Mouse (Mus musculus): Measurements from ENCODE around the gene Wfikkn1.
A peak's percentile ranks its signal among the peaks of the same experiment; 100 is the strongest.

Wfikkn1 gene

GRCm38 (mm10) chr17:25880196-25880910 lies at the start of gene Wfikkn1:
TSS of gene Wfikkn1 (minus strand) at chr17:25880858.
- DNase-seq (ENCODE audit: low read depth, low spot score): no peak

GRCm38 (mm10) chr17:25925348-25925747 lies 44.7 kb upstream of the Wfikkn1 start:
- no peak for DNase-seq (ENCODE audit: low read depth, low spot score)

DNA sequence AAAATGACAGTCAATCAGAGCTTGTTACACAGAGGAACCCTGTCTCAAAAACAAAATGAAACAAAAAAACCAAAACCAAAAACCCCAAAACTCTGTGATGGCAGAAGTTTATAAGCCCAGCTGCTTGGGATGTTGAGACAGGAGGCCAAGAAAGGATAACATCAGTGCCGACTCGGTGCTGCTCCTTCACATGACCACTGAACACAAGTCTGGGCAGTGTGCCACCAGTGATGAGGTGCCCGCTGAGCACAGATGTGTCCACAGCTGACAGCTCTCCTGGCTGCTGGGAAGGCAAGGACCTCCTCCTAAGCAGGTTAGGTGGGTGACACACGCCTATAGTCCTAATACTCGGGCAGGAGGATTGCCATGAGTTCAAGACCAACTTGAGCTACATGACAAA lies 41.5 kb upstream of the Wfikkn1 start:
- DNase-seq (ENCODE audit: low read depth, low spot score): no peak

DNA sequence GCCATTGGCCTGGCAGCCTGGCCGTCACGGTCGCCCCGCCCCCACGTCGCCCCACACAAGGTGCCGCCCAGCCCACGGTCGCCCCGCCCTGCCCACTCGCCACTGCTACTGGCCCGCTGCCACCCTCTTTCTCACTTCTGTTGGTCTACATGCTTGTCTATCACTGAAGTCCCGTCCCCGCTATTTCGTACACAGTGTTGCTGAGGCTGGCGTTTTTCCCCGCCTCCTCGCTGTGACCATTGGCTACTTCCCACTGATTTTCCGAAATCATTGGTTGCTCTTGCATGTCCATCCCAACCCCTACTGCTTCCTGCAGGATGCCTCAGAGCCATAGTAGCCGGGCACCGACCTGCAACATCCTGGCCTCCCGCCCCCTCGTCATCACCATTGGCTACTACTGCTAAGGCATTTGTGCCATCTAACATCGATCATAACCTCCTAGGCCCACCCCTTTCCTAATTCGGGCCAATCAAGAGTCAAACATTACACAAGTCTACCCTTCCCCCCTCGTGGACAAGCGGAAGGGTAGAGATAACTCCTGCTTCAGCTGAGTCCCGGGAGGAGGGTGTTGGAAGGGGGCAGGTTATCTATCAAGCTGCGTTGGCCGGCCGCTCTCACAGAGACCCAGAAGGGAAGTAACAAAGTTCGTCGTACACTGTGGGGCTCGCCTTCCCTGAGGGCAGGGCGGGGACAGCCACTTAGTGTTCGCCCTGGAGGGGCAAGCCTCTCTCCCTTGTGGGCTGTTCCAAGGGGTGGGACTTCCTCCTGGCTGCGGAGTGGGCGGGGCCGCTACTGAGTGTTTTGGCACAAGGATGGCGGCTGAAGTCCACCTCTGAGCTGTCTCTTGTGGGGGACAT lies 39.4 kb upstream of the Wfikkn1 start:
- DNase-seq (ENCODE audit: low read depth, low spot score): peak; percentile 100

DNA sequence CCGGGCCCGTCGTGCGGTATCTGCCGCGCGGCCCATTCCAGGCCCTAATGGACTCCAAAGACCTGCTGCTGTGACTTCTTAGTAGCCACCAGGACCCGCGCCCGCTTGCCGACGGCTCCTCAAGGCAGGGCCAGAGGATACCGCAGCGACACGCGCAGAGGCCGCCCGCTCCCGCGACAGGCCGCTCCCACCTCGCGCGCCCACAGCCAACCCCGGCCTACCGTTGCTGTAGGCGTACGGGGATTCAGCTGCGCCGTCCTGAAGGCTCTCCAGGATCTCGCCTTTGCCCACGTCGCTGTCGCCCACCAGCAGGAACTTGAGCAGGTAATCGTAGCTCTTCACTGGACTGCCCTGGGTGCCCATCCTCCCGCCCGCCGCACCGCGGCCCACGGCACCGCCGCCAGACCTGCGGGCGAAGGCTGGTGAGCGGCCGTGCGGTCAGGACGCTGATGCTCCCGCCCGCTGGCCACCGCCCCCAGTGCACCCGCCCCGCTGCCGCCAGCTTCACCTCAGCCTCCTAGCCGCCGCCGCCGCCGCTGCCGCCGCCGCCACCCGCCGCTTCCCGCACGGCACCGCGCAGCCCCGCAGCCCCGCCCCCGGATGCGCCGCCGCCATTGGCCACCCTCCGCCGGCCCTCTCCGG lies 38.6 kb upstream of the Wfikkn1 start, which contains the start of gene Rab40c:
Gene Rab40c (minus strand): TSS at position 584 of the 642 bp plus-strand sequence.
- peak; percentile 55 for DNase-seq (ENCODE audit: low read depth, low spot score)

DNA sequence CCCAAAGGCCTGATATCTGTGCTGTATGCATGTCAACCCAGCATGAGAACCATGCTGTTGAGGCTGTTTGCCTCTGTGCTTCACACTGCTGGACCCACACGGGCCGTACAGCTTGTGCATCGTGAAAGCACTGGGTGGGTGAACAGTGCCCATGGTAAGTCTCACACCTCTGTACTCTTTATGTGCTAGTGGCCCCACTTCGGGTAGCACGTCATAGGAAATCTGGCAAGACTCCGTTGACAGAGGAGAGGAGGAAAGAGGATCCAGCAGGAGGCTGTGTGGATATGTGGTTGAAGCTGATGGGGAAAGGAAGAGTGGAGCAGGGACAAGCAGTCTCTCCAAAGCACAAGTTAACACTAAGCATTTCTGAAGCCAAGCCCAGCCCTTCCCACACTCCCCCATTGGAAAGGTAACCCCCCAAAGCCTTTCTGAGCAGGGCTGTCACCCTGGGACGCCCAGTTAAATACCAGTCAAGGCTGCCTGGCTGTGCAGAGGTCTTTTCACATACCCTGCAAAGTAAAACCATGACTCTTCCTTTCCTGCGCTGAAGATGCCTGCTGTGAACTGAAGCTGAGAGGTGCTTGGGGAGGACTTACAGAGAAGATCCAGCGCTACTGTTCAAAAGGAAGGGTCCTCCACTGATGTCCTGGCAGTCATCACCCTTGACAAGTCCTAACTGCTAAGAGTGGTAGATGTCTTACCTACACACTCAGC lies 37.5 kb upstream of the Wfikkn1 start:
- DNase-seq (ENCODE audit: low read depth, low spot score): no peak

GRCm38 (mm10) chr17:25916931-25917647 lies 36.4 kb upstream of the Wfikkn1 start:
- no peak for DNase-seq (ENCODE audit: low read depth, low spot score)

DNA sequence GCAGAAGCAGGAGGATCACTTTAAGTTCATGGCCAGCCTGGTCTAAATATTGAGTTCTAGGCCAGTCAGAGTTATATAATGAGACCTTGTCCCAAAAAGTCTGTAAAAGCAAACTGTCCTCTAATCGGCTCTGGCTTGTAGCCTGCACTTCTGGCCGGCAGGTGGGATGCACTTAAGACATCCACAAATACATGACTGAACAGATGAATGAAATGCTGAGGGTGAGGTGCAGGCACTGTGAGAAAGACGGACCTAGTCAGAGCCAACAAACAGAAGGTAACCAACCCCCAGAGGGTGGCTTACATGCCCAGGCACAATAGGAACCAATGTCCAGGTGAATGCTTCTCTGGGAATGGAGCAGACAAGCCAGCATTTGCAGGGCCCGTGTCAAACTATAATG lies 33.6 kb upstream of the Wfikkn1 start:
- DNase-seq (ENCODE audit: low read depth, low spot score): no peak

- DNase-seq (ENCODE audit: low read depth, low spot score): no peak
These were observed 33.2 kb upstream of the Wfikkn1 start for GRCm38 (mm10) chr17:25913877-25914275.

- DNase-seq (ENCODE audit: low read depth, low spot score): no peak
These were observed 32.7 kb upstream of the Wfikkn1 start for GRCm38 (mm10) chr17:25913186-25913876.

GRCm38 (mm10) chr17:25911816-25912215 lies 31.2 kb upstream of the Wfikkn1 start:
- DNase-seq (ENCODE audit: low read depth, low spot score): no peak

- DNase-seq (ENCODE audit: low read depth, low spot score): no peak
These were observed 27.0 kb upstream of the Wfikkn1 start for GRCm38 (mm10) chr17:25907640-25908039.

GRCm38 (mm10) chr17:25903061-25903460 lies 22.4 kb upstream of the Wfikkn1 start:
- DNase-seq (ENCODE audit: low read depth, low spot score): peak; percentile 34

- DNase-seq (ENCODE audit: low read depth, low spot score): no peak
These were observed 19.5 kb upstream of the Wfikkn1 start for GRCm38 (mm10) chr17:25900193-25900592.

DNA sequence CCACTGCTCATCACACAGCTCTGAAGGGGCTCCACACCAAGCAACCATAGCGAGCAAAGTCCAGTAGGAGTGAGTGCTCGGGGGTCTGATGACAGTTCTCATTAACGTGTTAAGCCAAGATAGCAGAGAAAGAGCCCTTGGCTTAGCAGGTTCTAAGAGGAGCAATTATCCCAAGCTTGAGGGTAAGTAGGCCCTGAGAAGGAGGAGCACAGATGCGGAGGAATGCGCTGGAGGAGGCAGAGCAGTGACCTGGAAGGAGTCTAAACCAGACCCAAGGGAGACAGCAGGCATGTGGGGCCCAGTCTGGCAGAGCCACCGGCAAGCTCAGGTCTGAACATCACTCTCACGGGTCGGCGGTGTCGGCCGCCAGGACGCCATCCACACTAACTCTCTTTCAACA lies 15.2 kb upstream of the Wfikkn1 start:
- DNase-seq (ENCODE audit: low read depth, low spot score): no peak

DNA sequence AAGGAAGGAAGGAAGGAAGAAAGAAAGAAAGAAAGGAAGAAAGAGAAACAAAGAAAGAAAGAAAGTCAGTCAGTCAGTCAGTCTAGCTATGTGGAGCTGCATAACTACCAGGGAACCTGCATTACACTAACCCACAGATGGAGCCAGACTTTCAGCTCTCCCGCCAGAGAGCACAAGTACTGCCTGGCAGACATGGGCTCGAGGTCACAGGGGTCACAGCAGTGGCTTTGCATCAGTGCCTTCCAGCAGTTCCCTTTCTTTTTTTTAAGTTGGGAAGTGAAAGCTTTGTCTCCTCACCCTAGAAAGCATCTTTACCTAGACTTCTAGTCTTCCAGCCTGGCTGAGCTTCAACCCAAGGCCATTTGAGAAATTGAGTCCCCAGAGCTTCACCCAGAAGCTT lies 14.8 kb upstream of the Wfikkn1 start:
- DNase-seq (ENCODE audit: low read depth, low spot score): peak; percentile 32

- peak; percentile 76 for DNase-seq (ENCODE audit: low read depth, low spot score)
These were observed 13.4 kb upstream of the Wfikkn1 start for GRCm38 (mm10) chr17:25893975-25894617.

DNA sequence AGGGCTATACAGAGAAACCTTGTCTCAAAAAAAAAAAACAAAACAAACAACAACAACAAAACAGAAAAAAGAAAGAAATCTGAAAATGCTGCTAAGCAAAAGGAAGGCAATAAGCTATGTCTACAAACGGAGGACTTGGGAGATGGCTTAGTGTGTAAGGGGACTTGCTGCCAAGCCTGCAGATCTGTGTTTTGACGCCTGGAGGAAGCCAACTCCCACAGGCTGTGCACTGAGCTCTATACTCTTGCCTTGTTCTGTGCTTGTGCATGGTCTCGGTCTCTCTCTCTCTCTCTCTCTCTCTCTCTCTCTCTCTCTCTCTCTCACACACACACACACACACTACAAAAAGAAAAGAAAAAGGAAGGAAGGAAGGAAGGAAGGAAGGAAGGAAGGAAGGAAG lies 8.2 kb upstream of the Wfikkn1 start:
- no peak for DNase-seq (ENCODE audit: low read depth, low spot score)

GRCm38 (mm10) chr17:25887467-25887866 lies 6.8 kb upstream of the Wfikkn1 start:
- no peak for DNase-seq (ENCODE audit: low read depth, low spot score)

DNA sequence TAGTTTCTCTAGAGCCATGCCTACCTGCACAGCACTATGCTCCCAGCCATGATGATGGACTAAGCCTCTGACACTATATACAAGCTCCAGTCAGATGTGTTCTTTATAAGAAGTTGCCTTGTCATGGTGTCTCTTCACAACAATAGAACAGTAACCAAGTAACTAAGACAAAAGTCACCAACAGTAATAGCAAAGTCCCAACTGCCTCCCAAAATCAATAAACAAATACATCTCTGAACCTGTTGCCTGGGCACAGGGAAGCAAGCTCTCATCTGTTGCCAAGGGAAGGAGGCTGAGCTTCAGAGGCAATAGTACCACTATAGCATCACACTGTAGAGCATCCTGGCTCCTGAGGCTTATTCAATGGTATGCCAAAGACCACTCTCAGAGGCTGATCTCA lies 6.1 kb upstream of the Wfikkn1 start:
- DNase-seq (ENCODE audit: low read depth, low spot score): no peak
